Mouse (Mus musculus): Measurements from ENCODE around the gene Baiap2.

Gene Baiap2

DNA sequence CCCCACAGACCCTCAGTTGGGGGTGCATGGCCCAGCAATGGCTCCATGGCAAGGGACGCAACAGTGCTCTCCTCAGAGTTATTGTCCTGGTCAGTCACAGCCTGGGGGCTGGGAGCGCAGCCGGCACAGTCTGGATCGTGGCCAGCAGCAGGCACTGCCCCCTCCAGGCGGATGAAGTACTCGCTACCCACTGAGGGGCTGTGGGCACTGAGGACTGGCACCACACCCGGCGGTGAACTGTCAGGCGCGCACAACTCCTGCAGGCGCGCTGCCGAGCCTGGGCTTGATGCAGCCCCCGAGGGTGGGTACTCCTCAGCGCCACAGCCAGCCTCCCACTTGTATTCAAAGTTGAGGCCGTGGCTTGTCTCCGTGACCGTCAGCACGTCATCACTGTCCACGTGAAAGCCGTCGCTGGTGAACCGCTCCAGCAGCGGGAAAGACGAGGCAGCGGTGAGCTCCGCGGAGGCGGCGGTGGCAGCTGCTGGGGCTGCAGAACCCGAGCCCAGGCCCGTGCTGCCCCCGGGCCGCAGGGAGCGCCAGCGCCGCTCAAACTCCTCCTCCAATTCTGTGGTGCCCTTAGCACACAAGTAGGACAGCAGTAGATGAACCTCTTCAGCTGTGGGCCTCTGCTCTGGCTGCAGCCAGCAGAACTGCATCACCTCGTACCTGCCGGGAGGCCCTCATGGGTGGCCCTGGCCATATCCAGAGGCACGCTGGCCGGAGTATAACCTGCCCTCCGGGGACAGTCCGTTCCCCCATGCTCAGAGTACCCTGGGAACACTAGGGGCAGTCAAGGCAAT, 69.4 kb downstream of the Baiap2 start:
- DNase-seq (ENCODE audit: low read depth, low spot score) = no peak

DNA sequence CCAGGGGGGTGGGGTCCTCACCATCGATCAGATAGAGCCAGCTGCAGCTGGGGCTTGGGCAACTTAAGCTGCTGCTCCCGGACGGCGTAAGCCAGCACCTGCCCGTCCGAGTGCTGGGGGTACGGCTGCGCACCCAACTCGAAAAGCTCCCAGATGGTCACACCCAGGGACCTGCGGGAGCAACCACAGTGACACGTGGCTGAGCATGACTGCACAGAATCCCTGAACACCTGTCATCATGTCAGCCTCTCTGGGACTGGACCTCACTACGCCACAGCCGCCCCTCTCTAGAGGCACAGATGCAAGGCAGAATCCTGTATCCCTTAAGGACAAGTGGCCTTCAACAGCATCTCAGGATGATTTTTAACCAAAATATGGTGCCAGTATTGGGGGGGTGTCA, 70.1 kb downstream of the Baiap2 start:
- DNase-seq (ENCODE audit: low read depth, low spot score) = no peak

DNA sequence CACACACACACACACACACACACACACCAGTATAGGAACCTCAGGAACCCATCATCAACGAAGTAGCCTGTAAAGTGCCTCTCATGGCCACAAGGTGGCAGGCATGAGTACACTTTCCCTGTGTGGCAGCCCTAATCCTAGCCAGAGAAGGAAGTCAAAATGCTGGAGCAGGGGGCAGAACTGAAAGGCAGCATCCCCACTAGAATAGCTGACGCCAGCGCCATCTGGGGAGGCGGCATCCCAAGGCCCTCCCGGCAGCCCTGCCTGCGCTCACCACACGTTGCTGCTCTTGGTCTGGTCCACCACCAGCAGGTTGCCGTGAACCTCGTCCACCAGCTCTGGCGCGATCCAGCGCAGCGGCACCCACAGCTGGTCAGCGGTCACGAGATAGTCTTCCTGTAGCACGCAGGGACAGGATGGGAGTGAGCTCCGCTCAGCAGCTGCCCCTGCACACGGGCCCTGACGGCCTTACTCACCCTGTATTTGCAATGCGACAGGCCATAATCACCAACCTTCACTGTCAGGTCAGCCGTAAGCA, 70.7 kb downstream of the Baiap2 start:
- DNase-seq (ENCODE audit: low read depth, low spot score) = peak; percentile 92

DNA sequence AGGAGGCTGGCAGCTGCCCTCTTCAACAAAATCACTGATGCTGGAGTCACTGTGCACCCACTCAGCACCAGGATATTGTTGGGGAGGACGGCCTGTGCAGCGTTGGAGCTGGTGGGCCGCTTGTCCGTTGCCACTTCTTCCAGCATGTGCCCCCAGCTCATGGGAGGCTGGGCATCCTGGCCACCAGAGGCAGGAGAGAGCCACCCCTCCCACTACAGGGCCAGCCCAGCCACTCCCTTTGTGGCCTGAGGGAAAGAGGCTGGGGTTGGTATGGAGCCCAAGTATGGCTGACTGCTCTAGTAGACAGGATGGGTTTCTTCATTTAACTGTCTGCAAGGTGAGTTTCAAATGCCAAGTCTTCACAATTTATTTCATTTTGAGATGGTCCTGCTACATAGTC, 72.2 kb downstream of the Baiap2 start:
- DNase-seq (ENCODE audit: low read depth, low spot score) = no peak

DNA sequence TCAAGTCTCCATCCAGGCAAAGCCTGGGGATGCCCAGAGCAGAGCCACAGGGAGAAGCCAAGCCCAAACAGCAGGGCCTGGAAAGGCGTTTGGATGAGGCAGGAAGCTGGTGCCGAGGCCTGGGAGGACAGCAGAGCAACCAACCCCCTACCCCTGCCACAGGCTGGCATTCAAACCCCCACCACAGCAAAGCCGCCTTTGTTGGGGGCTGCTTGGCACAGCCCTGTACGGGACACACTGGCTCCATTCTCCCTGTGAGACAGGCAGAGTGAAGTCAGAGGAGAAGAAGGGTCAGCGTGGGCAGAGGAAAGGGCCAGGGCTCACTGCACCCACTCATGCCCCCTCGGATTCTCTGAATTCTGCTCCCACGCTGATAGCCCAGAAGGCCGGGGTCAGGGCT, 74.4 kb downstream of the Baiap2 start:
- DNase-seq (ENCODE audit: low read depth, low spot score) = no peak

DNA sequence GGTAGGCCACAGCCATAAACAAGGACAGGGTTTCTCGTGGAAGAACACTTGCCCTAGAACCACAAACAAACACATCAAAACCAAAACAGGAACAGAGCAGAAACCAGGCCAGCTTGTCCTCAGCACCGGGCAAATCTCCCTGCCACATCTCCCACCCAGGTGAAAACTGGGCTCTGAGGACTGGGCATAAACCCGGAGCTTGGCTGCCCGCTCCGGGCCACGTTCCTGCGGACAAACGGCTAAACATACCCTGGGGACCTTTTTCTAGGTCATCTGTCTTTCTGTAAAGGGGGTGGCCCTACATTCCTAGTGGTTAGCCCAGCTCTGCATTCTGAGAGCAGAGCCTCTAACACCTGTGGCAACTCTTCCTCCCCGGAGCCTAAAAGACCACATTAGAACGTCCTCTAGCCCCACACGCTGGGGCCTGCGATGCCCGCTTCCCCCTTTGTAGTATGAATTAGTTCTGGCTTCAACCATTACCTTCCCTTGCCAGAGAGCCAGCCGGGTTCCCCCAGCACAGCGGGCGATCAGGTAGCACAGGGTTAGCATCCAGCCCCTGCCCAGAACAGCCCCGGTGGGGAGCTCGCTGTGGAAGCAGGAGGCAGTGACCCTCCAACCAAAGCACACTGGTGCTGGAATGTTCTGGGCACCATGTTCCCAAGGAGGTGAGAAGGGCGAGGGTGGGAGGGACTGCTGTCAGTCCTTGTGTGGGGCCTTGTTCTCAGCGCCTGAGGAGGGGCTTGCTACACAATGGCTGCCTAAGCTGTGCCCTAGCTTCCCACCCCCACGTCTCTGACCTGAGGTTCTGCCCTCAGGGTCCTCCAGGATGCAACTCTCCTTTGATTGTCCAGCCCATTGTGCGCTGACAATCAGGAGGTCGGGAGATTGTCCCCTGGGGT, 77.2 kb downstream of the Baiap2 start:
- DNase-seq (ENCODE audit: low read depth, low spot score) = no peak

DNA sequence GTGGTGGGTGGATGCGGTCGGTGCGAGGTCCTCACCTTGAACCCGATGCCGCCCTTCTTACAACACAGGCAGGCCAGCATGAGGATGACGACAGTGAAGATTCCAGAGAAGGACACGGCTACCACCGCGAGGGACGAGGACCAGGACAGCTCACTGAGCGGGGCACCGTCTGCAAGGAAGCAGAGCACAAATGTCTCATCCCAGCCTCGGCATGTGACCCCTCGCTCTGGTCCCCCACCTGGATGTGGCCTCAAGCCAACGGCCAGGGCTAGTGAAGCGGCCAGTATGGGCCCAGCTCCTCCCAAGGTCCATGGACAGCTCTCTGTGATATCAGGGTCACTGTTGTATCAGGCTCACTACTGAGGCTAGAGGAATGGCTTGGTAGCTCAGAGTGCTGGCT, 78.8 kb downstream of the Baiap2 start:
- no peak for DNase-seq (ENCODE audit: low read depth, low spot score)

DNA sequence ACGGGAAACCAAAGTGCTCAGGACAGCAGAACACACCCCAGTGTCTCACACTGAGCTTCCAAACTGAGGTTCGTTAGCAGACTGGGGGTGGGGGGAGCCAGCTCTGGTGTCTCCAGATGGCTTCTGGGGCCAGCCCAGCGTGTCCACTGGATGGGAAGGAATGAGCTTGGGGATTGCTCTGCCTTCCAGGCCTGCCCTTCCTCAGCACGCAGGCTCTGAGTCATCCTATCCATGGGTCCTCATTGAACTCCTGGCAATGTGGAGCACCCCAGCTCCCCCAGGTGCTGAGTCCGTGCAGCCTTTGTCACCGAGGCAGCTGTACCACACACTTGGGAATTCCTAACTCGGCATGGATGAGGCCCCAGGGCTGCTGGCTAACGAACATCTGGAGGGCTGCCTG, 79.7 kb downstream of the Baiap2 start:
- DNase-seq (ENCODE audit: low read depth, low spot score) = no peak

DNA sequence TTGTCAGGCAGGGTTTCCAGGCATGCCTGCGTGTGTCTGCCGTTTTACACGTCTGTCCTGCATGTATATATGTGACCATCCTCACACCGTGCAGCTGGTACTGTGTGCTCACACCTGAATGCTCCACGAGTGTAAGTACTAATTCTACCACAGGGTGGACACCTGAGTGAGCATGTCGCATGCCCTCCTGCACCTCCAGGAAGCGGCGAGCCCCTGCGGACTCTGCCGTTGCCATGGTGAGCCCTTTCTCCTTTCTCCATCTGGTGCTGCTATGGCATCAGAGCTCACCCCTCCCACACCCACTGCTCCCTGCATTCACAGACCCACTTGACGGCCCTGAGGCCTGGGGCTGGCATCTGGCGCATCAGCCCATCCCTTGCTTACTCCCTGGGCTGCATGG, 80.3 kb downstream of the Baiap2 start:
- DNase-seq (ENCODE audit: low read depth, low spot score) = no peak

DNA sequence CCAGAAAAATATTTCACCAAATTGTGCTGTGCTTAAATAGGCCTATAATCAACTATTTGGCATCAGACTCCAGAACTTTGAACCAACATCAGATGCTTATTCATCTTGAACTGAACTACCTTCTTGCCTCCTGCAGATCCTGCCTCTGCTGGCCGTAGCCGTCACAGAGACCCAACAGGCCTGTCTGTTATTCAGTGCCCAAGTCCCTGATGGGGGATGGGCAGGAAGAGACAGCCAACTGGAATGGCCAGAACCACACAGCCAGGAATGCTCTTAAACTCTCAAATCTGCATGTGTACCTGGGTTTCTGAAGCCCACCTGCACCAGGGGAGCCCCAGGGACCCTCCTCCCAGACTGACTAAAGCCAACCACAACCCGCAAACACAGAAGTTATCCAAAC, 84.4 kb downstream of the Baiap2 start:
- no peak for DNase-seq (ENCODE audit: low read depth, low spot score)

DNA sequence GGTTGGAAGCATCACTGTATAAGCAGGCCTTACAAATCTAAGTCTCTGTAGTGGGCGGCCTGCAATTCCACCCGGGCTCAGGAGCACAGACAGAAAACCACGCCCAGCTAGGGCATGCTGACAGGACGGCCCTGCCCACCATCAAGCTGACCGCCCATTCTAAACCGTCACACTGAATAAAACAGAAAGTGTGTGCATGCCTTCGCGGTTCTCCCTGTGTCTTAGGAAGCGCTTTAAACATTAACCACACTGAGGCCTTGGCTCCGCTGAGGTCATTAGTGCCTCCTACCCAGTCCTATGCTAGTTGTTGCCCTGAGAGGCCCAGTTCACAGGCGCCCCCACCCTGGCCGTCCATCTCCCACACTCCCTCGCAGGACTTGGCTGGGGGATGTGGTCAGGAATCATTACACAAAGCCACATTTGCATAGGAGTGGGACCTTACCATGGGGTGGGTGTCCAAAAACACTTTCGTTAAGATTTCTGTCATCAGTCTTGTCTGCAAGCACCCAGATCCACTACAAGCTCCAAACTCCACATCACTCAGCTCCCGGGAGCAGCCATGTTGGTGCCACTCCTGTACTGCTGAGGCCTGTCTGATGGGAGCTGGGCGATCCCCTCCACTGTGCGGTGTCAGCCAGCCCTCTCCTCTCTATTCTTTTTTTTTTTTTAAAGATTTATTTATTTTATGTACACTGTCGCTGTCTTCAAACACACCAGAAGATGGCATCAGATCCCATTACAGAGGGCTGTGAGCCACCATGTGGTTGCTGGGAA, 85.9 kb downstream of the Baiap2 start:
- no peak for DNase-seq (ENCODE audit: low read depth, low spot score)

DNA sequence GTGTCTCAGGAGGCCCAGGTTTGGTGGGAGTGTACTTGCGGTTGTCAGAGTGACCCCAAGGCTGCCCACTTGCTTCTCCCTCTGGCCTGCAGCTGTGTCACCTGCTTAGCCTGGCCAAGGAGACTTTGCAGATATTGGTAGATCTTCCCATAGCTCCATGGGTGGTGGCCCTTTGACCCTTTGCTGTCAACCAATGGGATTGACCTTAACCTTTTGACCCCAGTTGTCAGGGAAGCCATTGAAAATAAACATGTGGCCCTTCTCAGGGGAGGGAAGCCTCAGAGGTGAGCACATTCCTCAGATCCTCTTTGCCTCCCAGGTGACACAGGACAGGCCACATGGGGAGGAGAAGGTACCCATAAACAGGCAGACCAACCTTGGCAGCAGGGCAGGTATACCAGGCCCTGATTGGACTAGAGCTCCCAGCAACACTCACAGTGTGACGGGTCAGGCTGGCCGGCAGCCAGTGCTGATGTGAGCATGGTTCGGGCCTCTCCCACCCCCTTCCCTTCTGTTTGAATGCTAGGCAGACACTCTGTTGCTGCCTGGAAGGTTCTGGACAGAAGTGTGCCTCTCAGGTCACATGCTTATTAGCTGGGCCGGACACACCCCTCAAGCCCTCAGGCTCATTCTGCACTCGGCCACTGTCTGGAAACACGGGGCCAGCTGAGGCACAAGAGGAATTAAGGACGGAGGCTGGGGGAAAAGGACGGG, 87.0 kb downstream of the Baiap2 start:
- no peak for DNase-seq (ENCODE audit: low read depth, low spot score)

DNA sequence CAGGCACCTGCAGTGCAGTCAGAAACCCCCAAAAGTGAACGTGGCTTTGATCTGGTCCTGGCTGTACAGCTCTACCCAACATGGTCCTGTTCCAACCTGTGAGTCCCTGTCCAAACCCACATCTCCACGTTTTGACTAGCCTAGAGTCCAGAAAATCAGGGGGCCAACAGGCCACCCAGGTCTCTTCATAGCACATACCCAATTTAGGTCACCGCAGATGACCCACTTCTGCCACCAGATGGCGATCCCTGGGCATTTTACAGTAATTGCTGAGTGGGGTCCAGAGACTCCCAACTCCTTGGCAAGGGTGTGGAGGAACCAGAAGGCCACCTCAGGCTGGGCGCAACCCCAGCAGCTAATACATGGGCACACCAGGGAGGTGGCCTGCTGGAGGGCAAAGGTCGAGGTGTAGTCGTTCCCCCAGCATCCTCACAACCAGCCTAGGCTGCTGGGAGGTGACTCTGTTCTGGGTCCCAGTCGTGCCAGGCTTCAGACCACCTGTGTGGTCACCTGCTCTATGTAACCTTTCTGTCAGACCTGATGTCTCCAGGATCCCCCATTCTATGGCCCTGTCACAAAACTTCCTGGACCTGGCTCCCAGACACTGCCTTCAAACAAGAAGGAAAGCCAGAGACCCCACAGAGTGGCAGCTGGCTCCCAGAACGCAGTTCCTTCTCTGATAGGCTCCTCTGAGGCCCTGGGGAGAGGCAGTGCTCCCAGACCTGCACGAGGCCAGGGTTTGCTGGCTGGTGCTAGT, 87.8 kb downstream of the Baiap2 start:
- DNase-seq (ENCODE audit: low read depth, low spot score) = peak; percentile 69

DNA sequence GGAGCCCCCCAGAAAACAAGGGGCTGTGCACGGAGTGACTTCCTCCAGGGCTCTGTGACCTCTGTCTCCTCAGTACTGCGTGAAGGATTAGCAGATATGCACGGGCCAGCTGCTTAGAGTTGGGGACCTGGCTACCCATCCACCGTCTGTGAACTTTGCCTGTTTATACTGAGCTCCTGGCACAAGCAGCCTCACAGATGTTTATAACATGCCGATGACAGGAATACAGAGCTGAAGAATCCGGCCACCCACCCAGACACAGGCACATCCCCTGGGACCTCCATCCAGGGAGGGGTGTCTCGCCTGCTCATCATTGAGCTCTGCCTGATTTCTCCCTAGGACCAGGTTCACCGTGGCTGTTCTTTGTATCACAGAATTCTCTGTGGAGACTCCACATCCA, 89.5 kb downstream of the Baiap2 start:
- DNase-seq (ENCODE audit: low read depth, low spot score) = no peak

DNA sequence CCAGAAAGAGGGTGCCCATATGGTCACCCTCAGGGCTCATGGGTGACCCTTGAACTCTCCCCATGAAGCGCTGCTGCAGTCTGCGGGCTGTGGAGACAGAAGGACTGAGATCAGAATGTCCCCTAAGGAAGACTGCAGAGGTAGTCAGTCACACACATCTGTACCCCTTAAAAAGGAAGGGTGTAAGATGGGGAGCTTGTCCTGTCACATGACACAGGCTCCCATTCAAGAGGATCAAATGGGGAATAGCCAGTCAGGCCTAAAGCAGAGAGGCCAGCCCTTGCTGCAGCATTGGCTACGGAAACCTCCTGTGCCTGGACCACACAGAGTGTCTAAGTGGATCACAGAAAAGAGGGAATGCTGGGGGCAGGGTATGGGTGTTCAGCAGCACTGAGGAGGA, 90.9 kb downstream of the Baiap2 start:
- DNase-seq (ENCODE audit: low read depth, low spot score) = no peak

DNA sequence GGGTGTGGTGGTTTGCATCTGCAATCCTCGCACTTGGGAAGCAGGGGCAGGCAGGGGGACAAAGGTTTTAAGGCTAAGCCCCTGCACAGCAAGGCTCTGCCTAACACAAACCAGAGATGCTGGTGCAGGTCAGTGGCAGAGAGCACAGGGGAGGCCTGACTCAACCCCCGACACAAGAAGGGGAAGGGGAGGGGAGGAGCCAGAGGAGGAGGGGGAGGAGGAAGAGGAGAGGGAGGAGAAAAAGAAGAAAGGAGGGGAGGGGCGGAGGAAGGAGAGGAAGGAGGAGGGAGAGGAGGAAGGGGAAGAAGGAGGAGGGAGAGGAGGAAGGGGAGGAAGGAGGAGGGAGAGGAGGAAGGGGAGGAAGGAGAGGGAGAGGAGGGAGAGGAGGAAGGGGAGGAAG, 91.7 kb downstream of the Baiap2 start:
- DNase-seq (ENCODE audit: low read depth, low spot score) = no peak

DNA sequence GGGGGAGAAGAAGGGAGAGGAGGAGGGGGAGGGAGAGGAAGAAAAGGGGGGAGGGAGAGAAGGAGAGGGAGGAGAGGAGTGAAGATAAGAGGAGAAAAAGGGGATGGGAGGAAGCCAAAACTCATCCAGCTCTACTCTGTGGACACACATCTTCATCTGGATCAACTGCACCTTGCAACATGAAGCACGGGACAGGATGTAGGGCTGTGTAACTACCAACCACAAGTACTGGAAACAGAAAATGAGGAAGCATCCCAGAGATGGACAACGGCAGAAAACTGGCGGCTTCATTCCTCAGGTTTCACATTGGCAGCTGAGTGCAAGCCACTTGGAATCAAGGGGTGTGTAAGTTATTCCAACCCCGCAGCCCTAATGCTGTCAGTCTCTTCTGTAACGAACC, 92.2 kb downstream of the Baiap2 start:
- no peak for DNase-seq (ENCODE audit: low read depth, low spot score)

DNA sequence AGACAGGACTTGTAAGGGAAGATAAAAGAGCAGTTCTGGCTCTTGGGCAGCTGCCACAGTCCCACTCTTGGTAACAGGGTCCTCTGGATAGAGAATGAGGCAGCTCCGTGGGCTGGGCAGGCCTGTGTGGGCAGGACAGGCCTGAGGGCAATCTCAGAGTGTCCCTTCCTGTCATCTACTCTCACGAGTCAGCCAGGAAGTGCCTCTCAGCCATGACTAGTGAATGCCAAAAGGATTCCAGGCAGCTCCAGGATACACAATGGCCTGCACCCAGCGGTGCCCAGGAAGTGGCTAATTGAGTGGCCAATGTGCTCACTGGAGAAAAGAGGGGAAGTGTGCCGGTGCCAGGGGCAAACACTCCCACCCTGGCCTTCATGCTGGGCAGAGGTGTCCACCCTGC, 97.0 kb downstream of the Baiap2 start:
- DNase-seq (ENCODE audit: low read depth, low spot score) = no peak

DNA sequence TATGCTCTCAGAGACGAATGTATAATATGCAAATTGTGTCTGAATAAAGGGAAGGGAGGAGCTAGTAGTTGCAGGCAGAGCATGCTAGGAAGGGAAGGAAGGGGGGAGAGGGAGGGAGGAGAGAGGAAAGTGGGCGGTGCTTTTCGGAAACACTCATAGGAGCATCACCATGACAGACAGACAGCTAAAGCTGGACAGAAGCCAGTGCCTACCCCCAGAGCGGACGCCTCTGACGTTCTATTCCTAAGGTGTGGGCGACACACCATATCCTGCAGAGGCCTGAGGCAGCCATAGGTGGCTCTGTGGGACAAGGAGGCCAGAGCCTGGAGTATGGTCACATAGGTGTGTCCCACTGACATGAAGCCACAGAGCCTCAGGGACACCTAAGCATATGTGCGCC, 97.9 kb downstream of the Baiap2 start:
- DNase-seq (ENCODE audit: low read depth, low spot score) = no peak
